Mouse (Mus musculus) stomach, embryonic 14.5 days (tissue): Measurements from ENCODE around the gene Zkscan5. TPM values are rescaled to one million over a fixed set of nuclear protein-coding genes. Genes with fewer than 3 reads are reported as not detected.
"Not testable (repeated sequence)": the region's sequence is repeated elsewhere in the genome, so short reads cannot be mapped to it uniquely, and the experiment has no call there.

Source experiments
- ATAC-seq: fragments of 200-750 bp; cut with Nextera tagmentation; 2 replicates; pipeline ENCODE4 v1.8.0; 2017; ENCODE audit warnings: low read depth, moderate TSS enrichment; ENCODE audit not compliant: insufficient number of reproducible peaks, insufficient read depth, low FRiP score
- H3K27ac ChIP-seq: fragments of 300-500 bp; sonication (generic); 2 replicates; pipeline ENCODE4 v1.5.1; 2014; ENCODE audit warnings: mild to moderate bottlenecking, low read length, moderate library complexity, mixed read lengths
- H3K27me3 ChIP-seq: fragments of 300-500 bp; sonication (generic); 2 replicates; pipeline ENCODE4 v1.6.1; 2014; ENCODE audit warnings: low read length, control low read depth, mixed read lengths; ENCODE audit not compliant: control insufficient read depth, insufficient read depth
- H3K36me3 ChIP-seq: fragments of 300-500 bp; sonication (generic); 2 replicates; pipeline ENCODE4 v1.6.1; 2014; ENCODE audit warnings: mild to moderate bottlenecking, control low read depth, low read length, moderate library complexity, mixed read lengths; ENCODE audit not compliant: control insufficient read depth, insufficient read depth
- H3K4me1 ChIP-seq: fragments of 300-500 bp; sonication (generic); 2 replicates; pipeline ENCODE4 v1.6.1; 2014; ENCODE audit warnings: low read length, control low read depth, mixed read lengths; ENCODE audit not compliant: control insufficient read depth, insufficient read depth
- H3K4me2 ChIP-seq: fragments of 300-500 bp; sonication (generic); replicated peaks from 2 replicates; pipeline ENCODE4 v1.6.1; 2014; ENCODE audit warnings: low read depth, low read length, control low read depth
- H3K4me3 ChIP-seq: fragments of 300-500 bp; sonication (generic); 2 replicates; pipeline ENCODE4 v1.5.1; 2014; ENCODE audit warnings: low read depth, low read length, control low read depth
- H3K9ac ChIP-seq: fragments of 300-500 bp; sonication (generic); replicated peaks from 2 replicates; pipeline ENCODE4 v1.6.1; 2014; ENCODE audit warnings: low read depth, mild to moderate bottlenecking, control low read depth, low read length, moderate library complexity, mixed read lengths
- H3K9me3 ChIP-seq: fragments of 300-500 bp; sonication (generic); 2 replicates; pipeline ENCODE4 v1.6.1; 2016; ENCODE audit warnings: low read depth, low read length, control low read depth; ENCODE audit not compliant: control insufficient read depth
- WGBS: fragments of 180-500 bp; shearing (Covaris S2); extraction: QIAGEN DNeasy Blood & Tissue Kit; methylation state at CpG from one replicate; pipeline ENCODE4 v1.1.7; 2014; 5-methylcytosine and 5-hydroxymethylcytosine counted together
- polyA plus RNA-seq: library from polyadenylated mRNA; unstranded; fragments of >200 nt; fragmentation: Nextera tagmentation; extraction: Ambion mirVana; gene quantifications from 2 replicates; pipeline ENCODE4 v1.2.1, GENCODE M21; 2014

Gene Zkscan5
- polyA plus RNA-seq, 1 experiment from 2014 or later = 13.6 TPM

DNA sequence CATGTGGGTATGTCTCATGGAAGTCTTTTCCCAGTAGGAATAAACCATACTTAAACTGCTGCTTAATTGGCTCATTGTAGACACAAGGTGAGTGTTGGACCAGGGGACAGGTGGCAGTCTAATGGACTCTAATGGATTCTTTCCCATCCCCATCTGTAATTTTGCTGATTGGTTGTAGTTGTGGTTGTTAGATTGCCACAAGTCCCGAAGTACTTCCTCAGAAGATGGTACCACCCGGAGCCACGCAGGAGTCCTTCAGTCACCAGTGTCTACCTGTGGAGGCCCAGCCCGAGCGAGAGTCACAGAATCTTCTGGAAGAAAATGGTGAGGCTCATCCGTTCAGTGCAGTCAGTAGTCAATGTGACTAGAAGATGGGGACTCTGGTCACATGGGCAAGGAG lies 3.0 kb downstream of the Zkscan5 start:
- Histone ChIP-seq H3K4me1 (peaks cover 11% of the 10 kb centered on the region; the same call in 1 of the 2 replicates), H3K27me3 (no peaks in the 10 kb centered on the region), H3K9me3 (no peaks in the 10 kb centered on the region), H3K9ac (no peak overlapping the region), H3K4me3 (no peak overlapping the region), H3K4me2 (no peak overlapping the region), H3K27ac (no peak overlapping the region), H3K36me3 (peaks cover 8% of the 10 kb centered on the region)
- WGBS = 96% methylated on average over 6 of the region's 6 CpGs
- ATAC-seq = no peak

GRCm38 (mm10) chr5:145207954-145208353 lies 3.6 kb downstream of the Zkscan5 start:
- WGBS = 84% methylated on average over 5 of the region's 6 CpGs
- Histone ChIP-seq H3K9ac (no peak overlapping the region), H3K27me3 (no peaks in the 10 kb centered on the region), H3K9me3 (no peaks in the 10 kb centered on the region), H3K4me2 (no peak overlapping the region), H3K27ac (no peak overlapping the region), H3K4me3 (no peak overlapping the region), H3K36me3 (peaks cover 8% of the 10 kb centered on the region), H3K4me1 (peaks cover 11% of the 10 kb centered on the region; the same call in 1 of the 2 replicates)
- no peak for ATAC-seq

GRCm38 (mm10) chr5:145208391-145208790 lies 4.0 kb downstream of the Zkscan5 start:
- H3K4me2 ChIP-seq, H3K9ac ChIP-seq, H3K36me3 ChIP-seq, H3K4me3 ChIP-seq, H3K27ac ChIP-seq, H3K27me3 ChIP-seq, H3K9me3 ChIP-seq, ATAC-seq: not testable (repeated sequence)
- WGBS = 46% methylated on average over 8 of the region's 11 CpGs
- H3K4me1 ChIP-seq = peaks cover 11% of the 10 kb centered on the region; the same call in 1 of the 2 replicates

GRCm38 (mm10) chr5:145211340-145211739 lies 7.0 kb downstream of the Zkscan5 start:
- Histone ChIP-seq H3K9ac (no peak overlapping the region), H3K4me3 (no peak overlapping the region), H3K4me2 (no peak overlapping the region), H3K36me3 (peaks cover 13% of the 10 kb centered on the region), H3K9me3 (no peaks in the 10 kb centered on the region), H3K4me1 (no peaks in the 10 kb centered on the region), H3K27me3 (no peaks in the 10 kb centered on the region), H3K27ac (no peak overlapping the region)
- 97% methylated on average over 4 of the region's 4 CpGs for WGBS
- no peak for ATAC-seq

DNA sequence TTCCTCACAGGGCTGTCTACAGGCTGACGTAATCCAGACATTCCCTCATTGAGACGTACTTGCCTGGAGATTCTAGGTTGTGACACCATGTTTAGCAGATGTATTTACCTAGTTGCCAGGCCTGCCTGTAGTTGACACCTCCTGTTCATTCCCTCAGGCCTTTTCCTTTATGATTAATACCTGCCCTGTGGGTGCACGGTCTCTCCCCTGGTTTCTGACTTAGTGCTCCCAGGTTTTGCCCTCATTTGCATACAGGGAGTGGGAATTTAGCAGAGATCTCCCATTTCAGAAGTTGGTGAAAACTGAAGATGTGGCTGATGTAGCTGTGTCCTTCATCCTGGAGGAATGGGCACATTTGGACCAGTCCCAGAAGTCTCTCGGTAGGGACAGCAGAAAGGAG lies 7.9 kb downstream of the Zkscan5 start:
- Histone ChIP-seq H3K4me3 (no peak overlapping the region), H3K9ac (no peak overlapping the region), H3K27ac (no peak overlapping the region), H3K27me3 (no peaks in the 10 kb centered on the region), H3K9me3 (no peaks in the 10 kb centered on the region), H3K36me3 (peaks cover 13% of the 10 kb centered on the region), H3K4me2 (no peak overlapping the region), H3K4me1 (no peaks in the 10 kb centered on the region)
- no peak for ATAC-seq
- 88% methylated on average over 4 of the region's 4 CpGs for WGBS

DNA sequence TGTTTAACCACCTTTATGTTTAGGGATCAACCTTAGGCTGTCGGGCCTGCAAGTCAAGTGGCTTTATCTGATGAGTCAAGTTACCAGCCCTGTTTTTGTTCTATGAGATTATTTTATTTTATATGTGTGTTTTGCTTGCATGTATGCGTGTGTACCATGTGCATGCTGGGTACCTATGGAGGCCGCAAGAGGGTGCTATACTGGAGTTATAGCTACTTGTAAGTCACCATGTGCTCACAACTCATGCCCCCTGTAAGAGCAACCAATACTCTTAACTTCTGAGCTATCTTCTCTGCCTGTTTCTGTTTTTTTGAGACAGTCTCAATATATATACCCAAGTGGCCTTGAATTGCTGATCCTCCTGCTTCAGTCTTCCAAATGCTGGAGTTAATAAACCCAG lies 9.1 kb downstream of the Zkscan5 start:
- H3K4me2 ChIP-seq = no peak overlapping the region
- WGBS = 84% methylated on average over 3 of the region's 3 CpGs
- peaks cover 10% of the 10 kb centered on the region for H3K36me3 ChIP-seq
- no peak overlapping the region for H3K4me3 ChIP-seq
- no peaks in the 10 kb centered on the region for H3K27me3 ChIP-seq
- no peak overlapping the region for H3K27ac ChIP-seq
- no peaks in the 10 kb centered on the region for H3K4me1 ChIP-seq
- H3K9me3 ChIP-seq = no peaks in the 10 kb centered on the region
- no peak overlapping the region for H3K9ac ChIP-seq
- ATAC-seq = no peak

DNA sequence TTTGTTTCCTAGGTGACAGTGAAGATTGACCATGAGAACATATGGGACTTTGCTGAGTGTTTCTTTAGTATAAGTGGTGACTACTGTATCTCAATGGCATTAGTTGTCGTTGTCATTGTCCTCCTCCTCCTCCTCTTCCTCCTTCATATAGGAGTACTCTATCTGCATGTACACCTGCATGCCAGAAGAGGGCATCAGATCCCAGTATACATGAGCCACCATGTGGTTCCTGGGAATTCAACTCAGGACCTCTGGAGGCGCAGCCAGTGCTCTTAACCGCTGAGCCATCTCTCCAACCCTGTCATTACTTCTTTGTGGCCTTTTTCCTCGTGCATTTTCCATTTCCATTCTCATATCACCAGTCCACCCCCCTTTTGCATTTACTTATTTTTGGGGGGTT lies 10.3 kb downstream of the Zkscan5 start:
- ATAC-seq = no peak
- Histone ChIP-seq H3K4me1 (no peaks in the 10 kb centered on the region), H3K9ac (no peak overlapping the region), H3K4me3 (no peak overlapping the region), H3K36me3 (peaks cover 15% of the 10 kb centered on the region), H3K4me2 (no peak overlapping the region), H3K9me3 (no peaks in the 10 kb centered on the region), H3K27ac (no peak overlapping the region), H3K27me3 (no peaks in the 10 kb centered on the region)
- 68% methylated on average over 4 of the region's 4 CpGs for WGBS

DNA sequence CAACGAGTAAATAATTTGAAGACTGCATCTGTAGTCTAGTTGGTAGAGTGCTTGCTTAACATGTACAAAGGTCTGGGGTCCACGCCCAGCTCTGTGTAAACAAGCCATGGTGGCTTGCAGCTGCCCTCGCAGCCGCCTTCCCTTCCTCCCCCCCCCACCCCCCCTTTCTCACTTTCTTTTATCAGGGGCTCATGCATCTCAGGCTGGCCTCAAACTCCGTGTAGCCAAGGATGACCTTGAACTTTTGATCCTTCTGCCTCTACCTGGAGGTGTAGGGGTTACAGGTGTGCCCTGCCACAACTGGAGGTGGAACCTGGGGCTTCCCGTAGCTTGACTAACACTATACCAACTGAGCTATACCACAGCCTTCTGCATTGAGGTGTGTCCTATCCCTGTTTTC lies 13.4 kb downstream of the Zkscan5 start:
- H3K4me3 ChIP-seq = no peak overlapping the region
- peaks cover 26% of the 10 kb centered on the region for H3K36me3 ChIP-seq
- H3K27ac ChIP-seq = no peak overlapping the region
- no peak overlapping the region for H3K9ac ChIP-seq
- 0 out of 2 replicates have a peak, but pooled peaks have one; percentile 53 for ATAC-seq
- no peak overlapping the region for H3K4me2 ChIP-seq
- no peaks in the 10 kb centered on the region for H3K27me3 ChIP-seq
- H3K4me1 ChIP-seq = no peaks in the 10 kb centered on the region
- WGBS = 56% methylated on average over 6 of the region's 6 CpGs
- no peaks in the 10 kb centered on the region for H3K9me3 ChIP-seq

- ATAC-seq = no peak
- H3K36me3 ChIP-seq = peaks cover 26% of the 10 kb centered on the region
- no peak overlapping the region for H3K27ac ChIP-seq
- H3K4me3 ChIP-seq = no peak overlapping the region
- 94% methylated on average over 21 of the region's 21 CpGs for WGBS
- no peaks in the 10 kb centered on the region for H3K4me1 ChIP-seq
- H3K9ac ChIP-seq = no peak overlapping the region
- no peaks in the 10 kb centered on the region for H3K9me3 ChIP-seq
- H3K4me2 ChIP-seq = no peak overlapping the region
- H3K27me3 ChIP-seq = no peaks in the 10 kb centered on the region
Observed at GRCm38 (mm10) chr5:145218206-145218605, 13.8 kb downstream of the Zkscan5 start.
